Mouse (Mus musculus) embryonic facial prominence, embryonic 10.5 days (tissue): ENCODE data around the gene Actbl2. TPM values are rescaled to one million over a fixed set of nuclear protein-coding genes. Genes with fewer than 3 reads are reported as not detected.
A peak's percentile ranks its signal among the peaks of the same experiment; 100 is the strongest.

ENCODE experiments used
- DNase-seq: peaks from one replicate; pipeline ENCODE4 v3.0.0-alpha.2; 2017; ENCODE audit warnings: low spot score
- H3K27ac ChIP-seq: fragments of 300-500 bp; sonication (generic); replicated peaks from 2 replicates; pipeline ENCODE4 v1.5.1; 2016; ENCODE audit warnings: mild to moderate bottlenecking
- H3K27me3 ChIP-seq: fragments of 300-500 bp; sonication (generic); replicated peaks from 2 replicates; pipeline ENCODE4 v1.6.1; 2016; ENCODE audit warnings: low read depth, mild to moderate bottlenecking; ENCODE audit not compliant: poor library complexity, severe bottlenecking
- H3K36me3 ChIP-seq: fragments of 300-500 bp; sonication (generic); replicated peaks from 2 replicates; pipeline ENCODE4 v1.6.1; 2016; ENCODE audit warnings: mild to moderate bottlenecking, moderate library complexity
- H3K4me1 ChIP-seq: fragments of 300-500 bp; sonication (generic); 2 replicates; pipeline ENCODE4 v1.6.1; 2016
- H3K4me3 ChIP-seq: fragments of 300-500 bp; sonication (generic); 2 replicates; pipeline ENCODE4 v1.5.1; 2016; ENCODE audit warnings: mild to moderate bottlenecking, moderate library complexity
- H3K9me3 ChIP-seq: fragments of 300-500 bp; sonication (generic); 2 replicates; pipeline ENCODE4 v1.6.1; 2016; ENCODE audit warnings: mild to moderate bottlenecking
- WGBS: fragments of 180-500 bp; shearing (Covaris S2); methylation state at CpG from one replicate; pipeline ENCODE4 v1.1.7; 2016; 5-methylcytosine and 5-hydroxymethylcytosine counted together
- polyA plus RNA-seq: library from polyadenylated mRNA; unstranded; fragments of >200 nt; fragmentation: Nextera tagmentation; extraction: Ambion mirVana; gene quantifications from 2 replicates; pipeline ENCODE4 v1.2.1, GENCODE M21; 2016

Actbl2 gene
- polyA plus RNA-seq, 1 experiment from 2014 or later, result not detected

DNA sequence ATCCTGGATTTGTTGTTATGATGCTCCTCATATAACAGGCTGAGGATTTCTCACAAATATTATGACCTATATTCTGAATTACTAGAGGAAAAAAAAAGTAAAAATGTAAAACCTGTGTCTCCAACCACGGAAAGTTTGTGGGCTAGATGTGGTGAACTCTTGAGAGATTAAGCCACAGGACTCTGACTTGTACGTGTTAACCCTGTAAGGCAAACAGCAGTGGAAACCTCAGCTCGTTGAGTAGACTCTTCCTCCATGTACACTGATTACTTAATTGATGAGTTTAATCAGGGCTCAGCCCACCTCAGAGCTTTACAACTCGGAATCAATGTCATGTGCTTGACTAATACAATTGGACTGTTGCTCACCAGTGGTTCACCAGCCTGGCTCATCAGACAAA lies 3.2 kb downstream of the Actbl2 start:
- Histone ChIP-seq H3K4me3 (no peak overlapping the region), H3K9me3 (no peaks in the 10 kb centered on the region), H3K27me3 (no peaks in the 10 kb centered on the region), H3K27ac (no peak overlapping the region), H3K4me1 (peaks cover 11% of the 10 kb centered on the region), H3K36me3 (no peaks in the 10 kb centered on the region)
- DNase-seq, result no peak
- WGBS, result 84% methylated on average over 4 of the region's 4 CpGs

DNA sequence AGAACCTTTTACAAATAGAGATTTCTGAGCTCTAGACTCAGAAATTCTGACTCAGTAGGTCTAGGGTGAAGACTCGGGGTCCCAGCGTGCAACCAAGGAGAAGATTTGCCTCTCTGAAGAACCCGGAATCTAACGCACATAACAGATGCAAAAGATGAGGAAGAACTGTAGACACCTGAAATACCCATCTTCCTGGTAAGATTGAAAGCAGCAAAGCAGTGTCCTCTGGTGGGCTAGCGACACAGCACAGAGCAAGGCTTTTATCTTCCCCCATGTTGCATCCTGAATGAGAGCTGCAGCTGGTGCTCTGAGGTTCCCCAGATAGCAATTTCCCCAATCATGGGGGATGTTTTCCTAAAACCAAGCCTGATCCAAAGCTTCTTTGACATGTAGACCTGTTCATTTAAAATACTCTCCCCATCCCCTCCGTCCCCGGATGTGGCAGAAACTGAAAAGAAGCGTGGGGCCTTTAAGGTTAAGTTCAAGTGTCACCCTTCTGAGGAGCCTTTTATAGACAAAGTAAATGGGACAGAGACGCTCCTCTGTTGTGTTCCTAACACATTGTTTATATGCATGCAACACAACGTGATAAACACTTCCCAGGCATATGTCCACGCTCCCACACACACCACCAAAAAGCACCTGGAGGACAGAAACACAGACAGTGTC lies 3.7 kb downstream of the Actbl2 start:
- no peaks in the 10 kb centered on the region for H3K9me3 ChIP-seq
- H3K27ac ChIP-seq, result peak overlapping the region; percentile 48; the same call in 1 of the 2 replicates
- no peak for DNase-seq
- WGBS, result 86% methylated on average over 11 of the region's 11 CpGs
- H3K27me3 ChIP-seq, result no peaks in the 10 kb centered on the region
- H3K4me1 ChIP-seq, result peaks cover 11% of the 10 kb centered on the region
- H3K36me3 ChIP-seq, result no peaks in the 10 kb centered on the region
- no peak overlapping the region for H3K4me3 ChIP-seq

DNA sequence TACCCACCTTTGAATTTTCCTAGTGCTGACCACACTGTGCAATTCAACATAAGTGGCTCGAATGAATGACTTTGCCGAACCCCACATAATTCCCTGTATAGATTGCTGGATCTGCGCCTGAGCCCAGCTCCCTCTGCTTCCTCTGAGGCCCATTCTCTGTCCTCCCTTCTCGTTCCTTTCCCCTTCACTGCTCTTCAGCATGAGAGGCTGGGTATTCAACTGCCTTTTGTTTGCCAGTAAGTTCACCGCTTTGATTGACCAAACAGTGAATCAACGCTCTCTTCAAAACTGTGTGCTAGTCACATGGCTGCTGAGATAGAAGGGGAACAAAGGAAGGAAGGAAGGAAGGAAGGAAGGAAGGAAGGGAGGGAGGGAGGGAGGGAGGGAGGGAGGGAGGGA lies 4.3 kb downstream of the Actbl2 start:
- 66% methylated on average over 6 of the region's 6 CpGs for WGBS
- peaks cover 11% of the 10 kb centered on the region for H3K4me1 ChIP-seq
- no peak overlapping the region for H3K4me3 ChIP-seq
- no peaks in the 10 kb centered on the region for H3K9me3 ChIP-seq
- DNase-seq, result no peak
- H3K27me3 ChIP-seq, result no peaks in the 10 kb centered on the region
- H3K36me3 ChIP-seq, result no peaks in the 10 kb centered on the region
- peak overlapping the region; percentile 48 for H3K27ac ChIP-seq

DNA sequence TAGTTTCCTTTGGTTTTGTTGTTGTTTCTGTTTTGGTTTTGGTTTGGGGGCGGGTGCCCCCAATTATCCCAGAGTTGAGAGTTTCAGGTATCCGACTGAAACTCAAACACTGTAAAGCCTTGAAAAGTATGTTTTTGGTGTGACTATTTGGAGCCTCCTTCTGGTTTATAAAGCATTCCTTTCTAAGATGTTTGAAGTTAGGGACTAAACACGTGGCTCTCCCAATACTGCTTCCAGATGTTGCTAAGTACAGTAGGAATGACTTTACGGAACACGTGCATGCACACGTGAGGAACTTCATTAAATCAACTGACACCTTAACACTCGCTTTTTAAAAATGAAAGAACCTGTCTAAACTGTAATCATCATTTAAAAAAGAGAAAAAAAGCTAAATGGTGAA lies 4.9 kb downstream of the Actbl2 start:
- WGBS, result 62% methylated on average over 7 of the region's 7 CpGs
- DNase-seq, result no peak
- H3K9me3 ChIP-seq, result no peaks in the 10 kb centered on the region

DNA sequence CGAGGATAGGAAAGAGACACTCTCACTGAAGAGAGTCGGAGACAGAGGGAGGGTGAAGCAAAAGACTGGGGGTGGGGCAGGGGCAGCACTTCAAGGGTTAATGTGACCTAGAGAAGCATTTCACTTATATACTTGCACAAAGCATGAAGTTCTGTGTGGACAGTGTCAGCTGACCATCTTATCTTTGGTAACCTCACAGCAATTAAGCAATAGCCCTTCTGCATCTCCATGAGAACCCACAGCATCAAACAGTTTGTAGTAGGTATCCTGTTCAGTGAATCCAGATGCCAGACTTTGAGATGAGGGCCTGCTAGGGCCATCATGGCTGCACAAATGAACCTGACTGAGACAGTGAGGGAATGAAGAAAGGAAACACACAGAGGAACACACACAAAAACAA lies 8.4 kb downstream of the Actbl2 start:
- WGBS, result 82% methylated on average over 2 of the region's 2 CpGs
- no peak for DNase-seq
- Histone ChIP-seq H3K27ac (no peak overlapping the region), H3K9me3 (no peaks in the 10 kb centered on the region), H3K4me3 (no peak overlapping the region), H3K27me3 (no peaks in the 10 kb centered on the region), H3K4me1 (peaks cover 38% of the 10 kb centered on the region), H3K36me3 (no peaks in the 10 kb centered on the region)

More for the DNA sequence above, 4.9 kb downstream of the Actbl2 start:
- Histone ChIP-seq H3K4me1 (peaks cover 11% of the 10 kb centered on the region), H3K27ac (no peak overlapping the region), H3K27me3 (no peaks in the 10 kb centered on the region), H3K36me3 (no peaks in the 10 kb centered on the region), H3K4me3 (no peak overlapping the region)

DNA sequence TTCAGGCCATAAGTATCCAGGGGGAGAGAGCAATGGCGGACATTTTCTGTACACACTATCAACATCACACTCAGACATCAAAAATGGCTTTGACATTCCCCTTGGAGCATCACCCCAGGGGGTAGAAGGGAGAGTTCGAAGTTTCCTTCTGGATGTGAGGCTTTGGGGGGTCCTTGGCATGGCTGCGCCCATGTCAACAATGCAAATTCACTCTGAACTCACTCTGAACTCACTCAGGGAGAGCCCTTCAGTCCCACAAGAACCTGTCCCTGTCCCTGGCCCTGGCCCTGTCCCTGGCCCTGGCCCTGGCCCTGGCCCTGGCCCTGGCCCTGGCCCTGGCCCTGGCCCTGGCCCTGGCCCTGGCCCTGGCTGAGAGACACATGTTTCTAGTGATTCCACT lies 8.9 kb downstream of the Actbl2 start:
- H3K27ac ChIP-seq, result 0 out of 2 replicates have a peak overlapping the region, but pooled peaks have one; percentile 40
- H3K4me3 ChIP-seq, result no peak overlapping the region
- peaks cover 34% of the 10 kb centered on the region for H3K4me1 ChIP-seq
- H3K9me3 ChIP-seq, result no peaks in the 10 kb centered on the region
- H3K36me3 ChIP-seq, result no peaks in the 10 kb centered on the region
- WGBS, result 86% methylated on average over 3 of the region's 3 CpGs
- no peaks in the 10 kb centered on the region for H3K27me3 ChIP-seq
- DNase-seq, result no peak

DNA sequence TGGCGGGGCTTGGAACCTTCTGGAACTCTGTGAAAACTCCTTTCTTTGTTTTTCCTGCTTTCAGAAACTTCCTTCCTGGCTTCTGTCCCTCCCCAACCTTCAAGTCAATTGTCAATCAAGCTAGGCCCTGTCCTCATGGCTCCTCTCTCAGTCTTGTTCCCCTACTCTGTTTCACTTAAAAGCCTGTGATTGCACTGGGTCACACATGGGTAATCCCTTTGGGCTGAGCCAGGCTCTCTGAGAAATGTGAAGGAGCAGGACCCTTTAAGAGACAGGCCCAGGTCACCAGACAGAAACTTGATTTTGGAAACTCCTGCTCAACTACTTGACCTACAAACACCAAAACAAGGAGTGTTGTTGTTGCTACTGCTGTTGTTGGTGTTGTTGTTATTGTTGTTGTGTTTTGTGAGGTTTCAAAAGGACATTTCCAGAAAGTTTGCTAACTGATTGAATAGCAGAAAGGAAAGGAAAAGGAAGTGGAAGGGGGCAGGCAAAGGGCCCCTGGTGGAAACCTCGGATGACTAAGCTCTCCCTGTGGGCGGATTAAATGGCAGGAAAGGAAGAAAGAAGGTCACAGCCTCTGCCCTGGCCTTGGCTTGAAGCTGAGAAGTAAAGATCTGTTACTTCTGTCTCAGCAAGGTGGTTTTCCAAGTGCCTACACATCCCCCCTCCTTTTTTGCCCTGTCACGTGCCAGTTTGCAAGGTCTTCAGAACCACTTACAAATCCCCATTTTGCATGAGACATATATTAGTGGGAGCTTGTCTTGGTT lies 10.6 kb downstream of the Actbl2 start:
- 0 out of 2 replicates have a peak overlapping the region, but pooled peaks have one; percentile 36 for H3K27ac ChIP-seq

DNA sequence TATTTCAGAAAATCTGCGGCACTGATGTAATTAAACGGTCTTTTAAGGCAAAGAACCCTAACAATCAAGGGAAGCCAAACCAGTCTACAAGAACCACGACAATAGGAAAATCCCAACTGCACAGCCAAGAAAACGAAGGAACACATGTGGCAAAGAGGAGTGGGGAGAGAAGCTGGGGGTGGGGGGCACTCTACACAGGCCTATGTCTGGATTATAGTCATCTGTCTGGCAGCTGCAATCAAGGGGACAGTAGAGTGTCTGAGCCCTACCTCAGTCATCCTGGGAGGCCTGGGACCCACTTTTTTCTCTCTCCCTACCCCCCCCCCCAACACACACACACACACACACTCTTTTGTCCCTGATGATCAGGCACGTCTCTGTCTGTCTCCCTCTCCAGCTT lies 12.0 kb downstream of the Actbl2 start:
- peak overlapping the region; percentile 45 for H3K27ac ChIP-seq
- 53% methylated on average over 5 of the region's 5 CpGs for WGBS
- H3K9me3 ChIP-seq, result no peaks in the 10 kb centered on the region

More for the DNA sequence above, 10.6 kb downstream of the Actbl2 start:
- WGBS, result 46% methylated on average over 4 of the region's 4 CpGs
- no peak for DNase-seq
- H3K4me3 ChIP-seq, result no peak overlapping the region
- H3K4me1 ChIP-seq, result peaks cover 33% of the 10 kb centered on the region
- no peaks in the 10 kb centered on the region for H3K27me3 ChIP-seq
- no peaks in the 10 kb centered on the region for H3K36me3 ChIP-seq
- H3K9me3 ChIP-seq, result no peaks in the 10 kb centered on the region

DNA sequence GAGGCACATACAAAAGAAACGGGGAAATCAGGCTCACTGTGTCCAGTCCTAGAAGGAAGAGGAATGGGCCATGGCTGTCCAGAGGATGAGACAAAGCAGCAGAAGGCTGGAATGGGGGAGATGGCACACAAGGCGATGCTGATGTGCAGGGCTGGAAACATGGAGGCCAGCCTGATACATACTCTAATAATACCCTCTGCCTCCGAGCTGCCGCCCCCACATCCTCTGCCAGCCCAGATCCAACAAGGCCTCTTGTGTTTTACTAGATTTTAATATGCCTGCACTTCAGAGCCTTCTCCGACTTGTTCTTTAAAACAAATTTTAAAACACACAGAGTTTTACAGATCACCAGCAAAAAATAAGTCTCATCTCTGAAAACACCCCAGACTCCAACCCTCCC lies 14.2 kb downstream of the Actbl2 start:
- no peak for DNase-seq
- Histone ChIP-seq H3K27ac (no peak overlapping the region), H3K4me3 (no peak overlapping the region), H3K4me1 (peaks cover 33% of the 10 kb centered on the region), H3K9me3 (no peaks in the 10 kb centered on the region), H3K27me3 (no peaks in the 10 kb centered on the region), H3K36me3 (no peaks in the 10 kb centered on the region)
- WGBS, result 88% methylated on average over 5 of the region's 5 CpGs

More for the DNA sequence above, 12.0 kb downstream of the Actbl2 start:
- no peak for DNase-seq
- H3K27me3 ChIP-seq, result no peaks in the 10 kb centered on the region
- no peaks in the 10 kb centered on the region for H3K36me3 ChIP-seq
- H3K4me1 ChIP-seq, result peaks cover 33% of the 10 kb centered on the region
- no peak overlapping the region for H3K4me3 ChIP-seq

DNA sequence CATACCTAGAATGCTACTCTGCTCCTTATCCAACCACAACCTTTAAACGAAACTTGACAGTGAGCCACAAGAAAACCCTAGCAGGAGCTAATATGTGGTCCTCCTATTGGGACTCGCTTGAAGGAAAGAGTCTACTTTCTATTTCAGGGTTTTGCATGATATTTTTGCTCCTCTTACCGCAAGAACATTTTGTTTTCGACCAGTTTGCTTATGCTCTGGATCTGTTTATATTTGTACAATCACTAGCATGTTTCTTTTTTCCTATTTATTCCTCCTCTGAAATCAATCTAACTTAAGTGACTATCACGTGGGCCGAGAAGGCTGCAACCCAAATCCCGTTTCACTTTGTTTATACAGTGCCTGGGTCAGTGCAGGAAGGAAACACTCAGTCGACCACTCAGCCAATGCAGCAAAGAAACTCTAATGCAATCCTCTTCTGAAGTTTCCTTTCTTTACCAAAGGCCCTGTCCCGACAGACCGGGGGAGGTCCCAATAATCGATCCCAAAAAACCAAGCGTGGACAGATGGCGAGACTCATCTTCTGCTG lies 15.0 kb downstream of the Actbl2 start:
- Histone ChIP-seq H3K27me3 (no peaks in the 10 kb centered on the region), H3K9me3 (no peaks in the 10 kb centered on the region), H3K4me1 (peaks cover 33% of the 10 kb centered on the region), H3K4me3 (no peak overlapping the region), H3K36me3 (no peaks in the 10 kb centered on the region), H3K27ac (0 out of 2 replicates have a peak overlapping the region, but pooled peaks have one; percentile 20)
- 76% methylated on average over 13 of the region's 13 CpGs for WGBS
- DNase-seq, result no peak

DNA sequence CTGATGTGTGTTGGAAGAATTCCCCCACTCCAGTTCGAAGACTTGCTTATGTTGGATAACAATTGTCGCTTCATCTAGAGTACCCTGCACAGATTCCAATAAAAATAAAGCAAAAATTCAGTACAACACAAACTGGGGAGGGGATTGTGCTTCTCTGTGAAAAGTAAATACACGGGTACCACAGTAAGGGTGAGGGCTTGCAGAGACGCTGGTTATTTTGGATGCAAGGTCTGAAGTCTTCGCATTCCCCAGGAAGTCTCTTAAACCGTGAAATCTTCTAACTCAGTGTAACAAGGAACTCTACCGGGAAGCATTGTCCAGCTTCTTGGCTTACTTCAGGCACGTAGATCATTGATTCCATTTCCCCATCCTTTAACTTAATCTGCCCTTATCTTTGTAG lies 17.1 kb downstream of the Actbl2 start:
- Histone ChIP-seq H3K9me3 (no peaks in the 10 kb centered on the region), H3K4me3 (no peak overlapping the region), H3K36me3 (no peaks in the 10 kb centered on the region), H3K27me3 (no peaks in the 10 kb centered on the region), H3K27ac (no peak overlapping the region), H3K4me1 (peaks cover 15% of the 10 kb centered on the region)
- 58% methylated on average over 8 of the region's 8 CpGs for WGBS
- no peak for DNase-seq

DNA sequence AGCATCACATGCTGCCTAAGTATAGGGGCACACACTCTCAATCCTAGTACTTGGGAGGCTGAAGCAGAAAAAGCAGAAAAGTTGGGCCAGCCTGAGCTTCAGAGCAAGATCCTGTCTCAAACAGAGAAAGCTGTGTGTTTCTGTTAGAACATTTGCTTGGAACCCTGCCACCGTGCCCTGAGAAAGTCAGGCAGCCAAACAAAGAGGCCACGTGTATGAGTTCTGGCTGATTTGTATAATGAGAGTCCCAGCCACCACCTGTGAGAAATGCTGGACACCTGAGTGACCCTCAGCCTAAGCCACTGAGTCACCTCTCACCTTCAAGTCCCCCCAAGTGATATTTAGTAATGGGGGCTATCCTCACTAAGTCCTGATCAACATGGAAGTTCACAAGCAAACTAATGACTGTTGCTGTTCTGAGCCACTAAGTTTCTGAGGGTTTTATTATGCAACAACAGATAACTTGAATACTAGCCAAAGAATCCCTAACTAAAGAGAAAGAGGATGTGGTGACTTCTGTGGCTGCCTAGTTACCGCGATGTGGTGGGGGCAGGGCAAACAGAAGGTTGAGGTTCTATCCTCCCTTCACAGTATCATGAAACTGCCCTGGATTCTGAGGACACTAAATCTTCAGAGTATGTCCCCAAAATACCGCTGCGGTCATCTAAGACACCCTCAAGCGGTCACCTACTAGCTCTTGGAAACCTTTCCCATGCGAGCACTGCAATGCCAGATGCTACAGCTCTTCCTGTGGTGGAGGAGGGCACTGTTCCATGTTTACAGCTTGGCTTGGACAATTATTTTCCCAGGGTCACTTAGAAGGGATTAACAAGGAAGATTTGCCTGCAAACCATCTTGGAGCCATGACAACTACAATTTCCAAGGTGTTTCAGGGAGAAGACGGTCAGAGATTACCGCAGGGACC lies 31.9 kb downstream of the Actbl2 start:
- 89% methylated on average over 10 of the region's 10 CpGs for WGBS
- Histone ChIP-seq H3K4me3 (no peak overlapping the region), H3K4me1 (peaks cover 7% of the 10 kb centered on the region), H3K27me3 (no peaks in the 10 kb centered on the region), H3K36me3 (no peaks in the 10 kb centered on the region), H3K27ac (no peak overlapping the region), H3K9me3 (0 out of 2 replicates have a peak, but pooled peaks cover 8% of the 10 kb centered on the region)
- no peak for DNase-seq
